In genomic region chr8:60865504-60866114, GRCm38 (mm10) we compare ENCODE assay signal across 10 mouse cellular contexts. TPM values are rescaled to one million over a fixed set of nuclear protein-coding genes. Genes with fewer than 3 reads are reported as not detected.
DNase-seq lines count a peak whose midpoint lies in the region; ATAC-seq and TF ChIP-seq lines count a peak whose summit lies in the region.
"Had no signal": no experiment of that assay in that cellular context is flagged by ENCODE, and none has a peak within 500 bp of the region (broad histone marks: within the 10 kb centered on the region; RNA-seq: fewer than 3 reads in every experiment).

No protein-coding gene starts in this region.

- TF ChIP-seq POLR2A in kidney, adult 2 months (IDR thresholded peaks at IDR 0.05; ENCODE audit: low read depth, low read length), result no peak

- peak; percentile 67 for DNase-seq in kidney, adult 2 months
- peak; percentile 5 for DNase-seq in T-cell, adult 2 months (ENCODE audit: low spot score)
- DNase-seq in cerebellum, postnatal 25 days, result peak; percentile 66 to 86
- DNase-seq in gastrocnemius, postnatal 14 days, result peak; percentile 55
- peak; percentile 51 to 81 for DNase-seq in layer of hippocampus, postnatal 25 days (ENCODE audit: extremely low spot score in 1 of 2, low spot score in 1 of 2)
- DNase-seq in spleen, postnatal 36 days (ENCODE audit: low spot score in 2 of 2), result peak; percentile 32 to 52

- H3K27ac ChIP-seq in kidney, adult 2 months (ENCODE audit: insufficient read depth, low read depth, low read length), result no peak overlapping the region
- no peak overlapping the region for H3K27ac ChIP-seq in kidney, embryonic 16.5 days (ENCODE audit: low read length)
- H3K27ac ChIP-seq in midbrain, embryonic 12.5 days (replicated peaks), result no peak overlapping the region

- peaks cover 9% of the 10 kb centered on the region for H3K4me1 ChIP-seq in kidney, adult 2 months (ENCODE audit: control insufficient read depth, insufficient read depth, low read length)
- no peaks in the 10 kb centered on the region for H3K4me1 ChIP-seq in kidney, embryonic 16.5 days (ENCODE audit: insufficient read depth, low read length)
- H3K4me1 ChIP-seq in midbrain, embryonic 12.5 days, result no peaks in the 10 kb centered on the region

- H3K4me2 ChIP-seq in kidney, embryonic 16.5 days (replicated peaks; ENCODE audit: low read depth, low read length), result no peak overlapping the region
- H3K4me2 ChIP-seq in midbrain, embryonic 12.5 days (replicated peaks), result no peak overlapping the region

- WGBS in kidney, adult 2 months, result 33% methylated on average over 3 of the region's 3 CpGs
- WGBS in kidney, embryonic 16.5 days, result 31% methylated on average over 3 of the region's 3 CpGs
- WGBS in midbrain, embryonic 12.5 days, result 32% methylated on average over 3 of the region's 3 CpGs

- no peaks in the 10 kb centered on the region for H3K36me3 ChIP-seq in kidney, adult 2 months (ENCODE audit: control insufficient read depth, insufficient read depth, low read length)
- no peaks in the 10 kb centered on the region for H3K36me3 ChIP-seq in kidney, embryonic 16.5 days (ENCODE audit: insufficient read depth, low read length)
- H3K36me3 ChIP-seq in midbrain, embryonic 12.5 days, result no peaks in the 10 kb centered on the region

- H3K9me3 ChIP-seq in kidney, embryonic 16.5 days (ENCODE audit: low read length), result no peaks in the 10 kb centered on the region
- H3K9me3 ChIP-seq in midbrain, embryonic 12.5 days, result no peaks in the 10 kb centered on the region

- TF ChIP-seq CTCF in kidney, adult 2 months (conservative IDR thresholded peaks at IDR 0.05; ENCODE audit: insufficient read depth, insufficient read length, low read depth, low read length), result peak; percentile 62

- H3K9ac ChIP-seq in kidney, embryonic 16.5 days (replicated peaks; ENCODE audit: low read length), result no peak overlapping the region
- H3K9ac ChIP-seq in midbrain, embryonic 12.5 days (replicated peaks), result no peak overlapping the region

- H3K27me3 ChIP-seq in kidney, adult 2 months (replicated peaks; ENCODE audit: control insufficient read depth, insufficient read depth, low read length), result no peaks in the 10 kb centered on the region
- H3K27me3 ChIP-seq in kidney, embryonic 16.5 days (ENCODE audit: insufficient read depth, low read length), result no peaks in the 10 kb centered on the region
- no peaks in the 10 kb centered on the region for H3K27me3 ChIP-seq in midbrain, embryonic 12.5 days

- H3K4me3 ChIP-seq in kidney, adult 2 months (ENCODE audit: insufficient read depth, low read depth, low read length), result no peak overlapping the region
- H3K4me3 ChIP-seq in kidney, embryonic 16.5 days (ENCODE audit: low read length), result no peak overlapping the region
- H3K4me3 ChIP-seq in midbrain, embryonic 12.5 days, result no peak overlapping the region
- H3K4me3 ChIP-seq: erythroblast, embryonic 14.5 days; myocyte had no signal

- intact Hi-C loops in gastrocnemius, postnatal 14 days (cut with DNase I; ENCODE audit: low total_unique reads), result loop anchor here (5.0 kb wide), 2 partner anchors 248 to 358 kb away; partner anchors contain the start of gene Aadat

- ATAC-seq in kidney, embryonic 16.5 days (ENCODE audit: low FRiP score, low TSS enrichment), result no peak
- ATAC-seq in midbrain, embryonic 12.5 days (ENCODE audit: low FRiP score, low read depth), result peak; percentile 61; the same call in 1 of the 2 replicates

RNA-seq across cellular contexts. Expression of gene Hpf1, which starts 24.6 kb away (rescaled TPM):
- polyA plus RNA-seq in kidney, adult 2 months (2012; rRNA removed), result 3.9 and 6.5 TPM in 2 replicates
- polyA plus RNA-seq in kidney, embryonic 16.5 days (2015; fragmentation: Nextera tagmentation; extraction: Ambion mirVana), result 100 and 112 TPM in 2 replicates
- 1 to 10 TPM; 6.6 to 8.5 TPM for total RNA-seq in gastrocnemius, postnatal 14 days (2021)
- 10 to 100 TPM; 46.2 to 47.6 TPM for total RNA-seq in layer of hippocampus, postnatal 25 days (2021)
- polyA plus RNA-seq in midbrain, embryonic 12.5 days (2016; fragmentation: Nextera tagmentation; extraction: Ambion mirVana), result 114 and 117 TPM in 2 replicates

Comparison
In these comparisons a context has a peak if more than half of its experiments do, and no peak if none do; other contexts are left out.
1. RNA of gene Hpf1, which starts 24.6 kb away (polyA plus RNA-seq): 114 to 117 TPM in midbrain, embryonic 12.5 days and 100 to 112 TPM in kidney, embryonic 16.5 days; 3.9 to 6.5 TPM in kidney, adult 2 months; every median in the first group is over 10 times any median in the second.
2. DNase-seq: peak in every context shown above with its lines; median percentile 76 in cerebellum, postnatal 25 days; 67 in kidney, adult 2 months; 66 in layer of hippocampus, postnatal 25 days; 55 in gastrocnemius, postnatal 14 days; 42 in spleen, postnatal 36 days; 5 in T-cell, adult 2 months.